Mouse (Mus musculus) small intestine, adult 2 months (tissue): ENCODE results near the gene Gm21983. TPM values are rescaled to one million over a fixed set of nuclear protein-coding genes. Genes with fewer than 3 reads are reported as not detected.

ENCODE experiments used
- H3K27ac ChIP-seq: fragments of 200-500 bp; 2 replicates; pipeline ENCODE4 v1.5.1; 2012; ENCODE audit warnings: low read depth, low read length, control low read depth, inconsistent platforms; ENCODE audit not compliant: insufficient read depth
- H3K27me3 ChIP-seq: fragments of 200-500 bp; 2 replicates; pipeline ENCODE4 v1.6.1; 2012; ENCODE audit warnings: mild to moderate bottlenecking, moderate library complexity, low read length, inconsistent platforms; ENCODE audit not compliant: control insufficient read depth, insufficient read depth
- H3K36me3 ChIP-seq: fragments of 200-500 bp; 2 replicates; pipeline ENCODE4 v1.6.1; 2012; ENCODE audit warnings: mild to moderate bottlenecking, low read length, control low read depth, inconsistent platforms; ENCODE audit not compliant: control insufficient read depth, insufficient read depth
- H3K4me1 ChIP-seq: fragments of 200-500 bp; 2 replicates; pipeline ENCODE4 v1.6.1; 2012; ENCODE audit warnings: low read length, inconsistent platforms, mixed read lengths; ENCODE audit not compliant: control insufficient read depth, insufficient read depth, insufficient read length
- H3K4me3 ChIP-seq: fragments of 200-500 bp; 2 replicates; pipeline ENCODE4 v1.5.1; 2012; ENCODE audit warnings: low read depth, mild to moderate bottlenecking, control low read depth, inconsistent platforms, low read length, moderate library complexity
- CTCF ChIP-seq: fragments of 200-500 bp; IDR thresholded peaks from 2 replicates; pipeline ENCODE4 v1.5.1; 2012; ENCODE audit warnings: low read depth, mild to moderate bottlenecking, control low read depth, inconsistent platforms, low read length, moderate library complexity, mixed read lengths; ENCODE audit not compliant: insufficient replicate concordance, insufficient read length; ENCODE audit errors: extremely low read depth
- POLR2A ChIP-seq: fragments of 200-500 bp; IDR thresholded peaks from 2 replicates; pipeline ENCODE4 v1.6.1; 2012; ENCODE audit warnings: low read depth, mild to moderate bottlenecking, control low read depth, inconsistent platforms, low read length, moderate library complexity
- WGBS: fragments of 180-500 bp; shearing (Covaris S2); methylation state at CpG from one replicate; pipeline ENCODE4 v1.1.7; 2018; 5-methylcytosine and 5-hydroxymethylcytosine counted together
- polyA plus RNA-seq: library from polyadenylated mRNA; depleted of rRNA; stranded (reverse); fragments of >200 nt; gene quantifications from 2 replicates; pipeline ENCODE4 v1.2.3, GENCODE M21; 2012

The Gm21983 gene
- polyA plus RNA-seq, 1 experiment, result 0.23 TPM

DNA sequence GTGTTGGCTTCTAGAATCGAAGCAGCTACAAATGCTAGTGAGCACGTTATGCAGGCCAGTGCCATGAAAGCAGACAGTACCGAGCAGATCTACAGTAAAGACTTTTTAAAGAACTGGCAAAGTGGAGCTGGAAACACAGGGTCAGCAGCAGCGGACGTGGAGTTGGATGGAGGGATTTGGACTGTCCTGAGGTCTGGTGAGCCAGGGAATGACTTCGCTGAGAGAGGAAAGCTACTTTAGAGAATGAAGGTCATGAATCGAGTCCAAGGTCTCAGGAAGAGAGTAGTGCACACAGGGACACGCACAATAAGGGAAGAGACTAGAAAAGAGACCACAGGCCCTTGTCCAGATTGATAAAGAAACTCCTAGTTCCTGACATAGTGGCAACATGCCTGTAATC is 16.7 kb upstream of the Gm21983 start:
- peaks cover 20% of the 10 kb centered on the region for H3K36me3 ChIP-seq
- H3K27ac ChIP-seq, result peak overlapping the region; percentile 40; the same call in 1 of the 2 replicates
- TF ChIP-seq POLR2A (no peak), CTCF (no peak)
- H3K4me1 ChIP-seq, result peaks cover 16% of the 10 kb centered on the region; the same call in 1 of the 2 replicates
- no peaks in the 10 kb centered on the region for H3K27me3 ChIP-seq
- no peak overlapping the region for H3K4me3 ChIP-seq
- 88% methylated on average over 8 of the region's 8 CpGs for WGBS

DNA sequence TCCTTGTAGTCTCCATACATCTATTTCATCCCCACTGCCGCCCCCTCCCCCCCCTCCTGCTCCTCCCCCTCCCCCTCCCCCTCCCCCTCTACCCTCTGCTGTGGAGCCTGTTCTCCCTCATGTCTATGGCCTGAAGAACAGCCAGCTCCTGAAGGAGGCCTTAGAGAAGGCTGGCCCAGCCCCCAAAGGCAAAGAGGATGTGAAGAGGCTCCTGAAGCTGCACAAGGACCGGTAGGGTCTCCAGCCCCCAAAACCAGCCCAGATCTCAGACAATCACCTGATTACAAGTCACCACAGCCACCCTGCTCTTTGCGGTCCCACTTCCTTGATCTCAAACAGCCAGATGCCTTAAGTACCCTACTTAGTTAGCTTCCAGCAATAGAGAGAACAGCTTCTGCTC is 16.2 kb upstream of the Gm21983 start:
- H3K4me3 ChIP-seq, result no peak overlapping the region
- H3K27me3 ChIP-seq, result no peaks in the 10 kb centered on the region
- WGBS, result 86% methylated on average over 3 of the region's 3 CpGs
- peaks cover 12% of the 10 kb centered on the region; the same call in 1 of the 2 replicates for H3K4me1 ChIP-seq
- 0 out of 2 replicates have a peak overlapping the region, but pooled peaks have one; percentile 10 for H3K27ac ChIP-seq
- no peak for TF ChIP-seq POLR2A
- no peak for TF ChIP-seq CTCF
- peaks cover 25% of the 10 kb centered on the region for H3K36me3 ChIP-seq

DNA sequence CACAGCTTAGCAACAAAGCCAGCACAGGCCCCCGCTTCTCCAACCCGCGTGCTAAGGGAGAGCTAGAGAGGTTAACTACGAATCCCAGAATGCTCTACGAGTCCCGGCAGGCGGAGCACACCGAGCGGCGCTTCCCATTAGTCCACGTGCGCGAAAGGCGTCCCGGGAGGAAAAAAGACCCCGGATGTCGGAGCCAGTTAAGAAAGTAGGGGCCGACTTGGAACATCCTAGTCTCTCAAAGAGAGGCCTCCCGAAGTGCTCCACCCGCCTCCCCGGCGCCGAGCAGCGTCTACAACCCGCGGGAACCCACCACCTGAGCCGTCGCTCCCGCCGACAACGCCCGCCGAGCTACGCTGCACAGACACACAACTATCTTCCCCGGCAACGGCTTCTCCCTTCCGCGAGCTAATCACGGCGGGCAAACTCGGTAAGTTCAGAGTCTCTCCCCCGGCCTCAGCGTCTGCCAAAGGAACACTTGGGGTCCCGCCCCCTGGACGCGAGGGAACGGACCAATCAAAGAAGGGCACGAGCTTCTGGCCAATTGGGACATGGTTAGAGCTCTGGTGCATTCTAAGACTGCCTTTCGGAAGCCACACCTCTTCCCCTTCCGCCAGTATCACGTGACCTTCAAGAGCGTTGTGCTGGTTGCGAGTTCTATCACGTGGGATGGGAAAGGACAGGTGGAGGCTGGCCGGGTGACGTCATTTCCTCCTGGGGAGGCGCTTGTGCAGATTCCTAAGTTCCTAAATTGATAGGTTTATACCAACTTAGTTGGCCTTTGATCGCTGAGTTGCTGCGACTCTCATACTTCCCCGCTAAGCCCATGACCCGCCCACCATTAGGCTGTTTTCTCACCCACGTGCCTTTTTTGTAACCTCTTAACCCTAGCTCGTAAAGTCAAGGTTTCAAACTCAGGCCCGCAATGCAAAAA is 15.1 kb upstream of the Gm21983 start, which contains the start of the genes BC024978 and Snrpa:
TSS of gene BC024978 (plus strand) at position 101 of the 931 bp plus-strand sequence.
TSS of gene Snrpa (minus strand) at position 591 of the 931 bp plus-strand sequence.
- peaks cover 35% of the 10 kb centered on the region for H3K36me3 ChIP-seq
- TF ChIP-seq POLR2A, result peak; percentile 62; the same call in 1 of the 2 replicates
- TF ChIP-seq CTCF, result no peak
- H3K27ac ChIP-seq, result peak within 1 kb of the TSS; percentile 99
- peaks cover 10% of the 10 kb centered on the region; the same call in 1 of the 2 replicates for H3K4me1 ChIP-seq
- under 1% methylated on average over 64 of the region's 64 CpGs for WGBS
- H3K27me3 ChIP-seq, result no peaks in the 10 kb centered on the region
- H3K4me3 ChIP-seq, result peak within 1 kb of the TSS; percentile 87

DNA sequence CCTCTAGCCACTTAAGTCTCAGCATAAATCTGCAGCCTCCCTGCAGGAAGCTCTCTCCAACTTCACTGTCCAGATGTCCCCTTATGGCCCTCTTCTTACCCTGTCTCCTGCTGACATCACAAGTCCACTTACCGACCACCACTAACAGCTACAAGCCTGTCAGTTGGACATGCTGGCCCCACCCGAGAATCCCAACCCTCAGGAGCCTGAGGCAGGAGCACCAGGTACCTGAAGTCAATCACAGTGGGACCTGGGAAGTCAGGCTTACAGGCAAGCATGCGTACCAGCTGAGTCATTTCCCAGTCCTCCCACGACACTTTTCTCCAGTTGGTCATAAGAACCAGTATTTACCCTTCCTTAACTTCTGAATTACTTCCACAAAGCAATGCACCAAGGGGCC is 12.8 kb upstream of the Gm21983 start:
- Histone ChIP-seq H3K4me3 (no peak overlapping the region), H3K27ac (no peak overlapping the region), H3K4me1 (peaks cover 10% of the 10 kb centered on the region; the same call in 1 of the 2 replicates), H3K27me3 (no peaks in the 10 kb centered on the region), H3K36me3 (peaks cover 53% of the 10 kb centered on the region)
- WGBS, result 76% methylated on average over 4 of the region's 4 CpGs
- no peak for TF ChIP-seq CTCF
- no peak for TF ChIP-seq POLR2A

DNA sequence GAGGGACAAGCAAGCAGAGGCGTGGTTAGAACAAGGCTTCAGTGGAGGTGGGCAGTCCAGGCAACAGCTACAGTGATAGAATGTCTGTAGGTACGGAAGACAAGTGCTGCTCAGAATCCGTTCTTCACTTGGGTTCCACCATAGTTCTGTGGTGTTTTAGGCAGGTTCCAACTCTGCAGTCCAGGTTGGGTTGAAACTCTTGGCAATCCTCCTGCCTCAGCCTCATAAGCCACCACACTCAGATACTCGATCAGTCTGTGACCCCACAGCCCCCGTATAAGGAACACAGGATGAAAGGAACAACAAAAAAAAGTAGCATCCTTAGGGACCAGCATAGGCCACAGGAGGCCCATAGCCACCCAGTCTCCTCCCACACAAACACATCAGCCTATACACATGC is 11.5 kb upstream of the Gm21983 start:
- H3K4me3 ChIP-seq, result no peak overlapping the region
- peaks cover 66% of the 10 kb centered on the region for H3K36me3 ChIP-seq
- peaks cover 10% of the 10 kb centered on the region; the same call in 1 of the 2 replicates for H3K4me1 ChIP-seq
- no peaks in the 10 kb centered on the region for H3K27me3 ChIP-seq
- TF ChIP-seq CTCF (no peak), POLR2A (no peak)
- 94% methylated on average over 5 of the region's 5 CpGs for WGBS
- H3K27ac ChIP-seq, result no peak overlapping the region

DNA sequence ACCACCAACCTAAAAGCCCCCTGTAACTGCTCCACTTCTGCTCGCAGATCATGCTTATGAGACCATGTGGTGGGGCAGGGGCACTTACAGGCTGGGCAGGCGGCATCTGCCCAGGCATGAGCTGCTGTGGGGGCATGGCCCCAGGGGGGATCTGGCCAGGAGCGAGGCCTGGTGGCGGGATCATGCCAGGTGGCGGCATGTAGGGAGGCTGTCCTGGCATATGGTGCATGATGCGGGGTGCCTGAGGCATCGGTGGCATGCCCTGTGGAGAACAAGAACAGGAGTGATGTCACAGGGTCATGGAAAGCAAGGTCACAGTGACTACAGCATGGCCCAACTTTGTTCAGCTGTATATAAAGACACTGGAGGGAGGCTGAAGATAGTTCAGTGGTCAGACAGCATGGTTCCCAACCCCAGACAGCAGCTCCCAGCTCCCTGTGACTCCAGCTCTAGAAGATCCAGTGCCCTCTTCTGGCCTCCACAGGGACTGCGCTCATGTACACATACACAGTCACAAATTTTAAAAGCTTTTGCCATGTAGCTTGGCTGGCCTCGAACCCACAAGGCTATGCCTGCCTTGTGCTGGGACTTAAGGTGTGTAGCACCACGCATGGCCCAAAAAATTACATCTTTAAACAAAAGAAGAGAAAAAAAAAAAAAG is 8.5 kb upstream of the Gm21983 start:
- peaks cover 2% of the 10 kb centered on the region; the same call in 1 of the 2 replicates for H3K4me1 ChIP-seq
- peaks cover 84% of the 10 kb centered on the region for H3K36me3 ChIP-seq
- no peak overlapping the region for H3K4me3 ChIP-seq
- H3K27me3 ChIP-seq, result no peaks in the 10 kb centered on the region
- TF ChIP-seq POLR2A, result no peak
- peak; percentile 43; the same call in 1 of the 2 replicates for TF ChIP-seq CTCF
- WGBS, result 96% methylated on average over 10 of the region's 10 CpGs
- H3K27ac ChIP-seq, result no peak overlapping the region

DNA sequence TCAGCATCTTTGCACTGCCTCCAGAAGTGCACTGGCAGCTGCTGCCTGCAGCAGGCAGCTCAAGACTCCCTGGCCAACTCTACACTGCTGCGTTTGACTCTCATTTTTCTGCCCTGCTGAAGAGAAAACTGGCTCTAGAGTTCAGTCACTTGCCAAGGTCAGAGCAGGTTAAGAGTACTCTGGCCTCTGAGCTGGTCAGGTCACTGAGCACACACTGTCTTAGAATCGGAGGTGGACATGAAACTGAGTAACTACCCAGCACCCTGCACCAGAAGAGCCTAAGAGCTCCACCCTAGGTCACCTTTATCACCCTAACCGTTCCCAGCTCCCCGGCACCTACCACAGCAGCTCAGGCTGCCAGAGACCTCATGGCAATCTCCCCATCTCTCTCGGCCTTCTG is 5.1 kb upstream of the Gm21983 start:
- H3K27me3 ChIP-seq, result no peaks in the 10 kb centered on the region
- H3K36me3 ChIP-seq, result peaks cover 59% of the 10 kb centered on the region
- TF ChIP-seq POLR2A (no peak), CTCF (no peak)
- no peaks in the 10 kb centered on the region; the same call in 1 of the 2 replicates for H3K4me1 ChIP-seq
- H3K27ac ChIP-seq, result no peak overlapping the region
- no peak overlapping the region for H3K4me3 ChIP-seq
- WGBS, result 78% methylated on average over 5 of the region's 5 CpGs
